ENCODE assay signal across 8 mouse cellular contexts in the genomic region with DNA sequence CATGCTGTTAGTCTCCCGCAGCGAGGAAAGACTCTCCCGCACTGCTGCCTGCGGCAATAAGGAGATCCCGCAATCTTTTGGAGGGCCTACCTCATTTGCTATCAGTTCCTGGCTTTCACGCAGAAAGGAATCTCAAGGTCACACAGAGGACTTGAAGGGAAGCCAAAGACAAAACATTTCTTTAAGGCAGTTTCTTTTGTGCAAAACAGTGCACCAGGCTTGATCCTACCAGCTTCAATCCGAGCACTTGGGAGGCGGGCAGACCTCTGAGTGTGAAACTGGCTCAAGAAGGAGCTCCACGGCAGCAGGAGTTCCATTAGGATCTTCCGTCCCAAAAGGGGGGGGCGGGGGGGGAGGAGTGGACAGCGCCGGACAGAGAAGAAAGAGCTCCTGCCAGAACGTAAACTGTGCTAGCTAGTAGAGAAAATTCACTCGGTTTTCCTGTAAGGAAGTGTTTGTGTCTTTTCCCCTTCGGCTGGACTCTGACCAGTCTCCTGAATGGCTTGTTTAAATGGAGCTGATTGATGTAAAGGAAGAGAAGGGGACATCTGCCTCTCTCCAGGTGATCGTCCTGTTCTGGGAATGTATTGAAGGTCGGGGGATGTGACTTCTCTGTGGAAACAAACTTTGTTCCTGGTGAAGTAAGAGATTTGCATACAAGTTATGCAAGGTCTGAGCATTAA. TPM values are rescaled to one million over a fixed set of nuclear protein-coding genes. Genes with fewer than 3 reads are reported as not detected.
A peak's percentile ranks its signal among the peaks of the same experiment; 100 is the strongest.
DNase-seq lines count a peak whose midpoint lies in the region; ATAC-seq lines count a peak whose summit lies in the region.

No protein-coding gene starts in this region.

- peak overlapping the region; percentile 41 for H3K4me2 ChIP-seq in liver, embryonic 13.5 days

- no peaks in the 10 kb centered on the region for H3K27me3 ChIP-seq in liver, embryonic 13.5 days

- peaks cover 36% of the 10 kb centered on the region for H3K4me1 ChIP-seq in liver, embryonic 13.5 days (replicated peaks)

- H3K9me3 ChIP-seq in liver, embryonic 13.5 days (replicated peaks): no peaks in the 10 kb centered on the region

- peak overlapping the region; percentile 52; the same call in 1 of the 2 replicates for H3K9ac ChIP-seq in liver, embryonic 13.5 days

- ATAC-seq in liver, embryonic 13.5 days (ENCODE audit: low read depth): no peak

- no peak overlapping the region for H3K4me3 ChIP-seq in liver, embryonic 13.5 days (replicated peaks)

- 33% methylated on average over 17 of the region's 18 CpGs for WGBS in liver, embryonic 13.5 days (ENCODE audit: insufficient replicate concordance)

- no peaks in the 10 kb centered on the region for H3K36me3 ChIP-seq in liver, embryonic 13.5 days

- no peak overlapping the region for H3K27ac ChIP-seq in liver, embryonic 13.5 days

- peak; percentile 12 for DNase-seq in adrenal gland, postnatal 14 days
- DNase-seq in adrenal gland, postnatal 25 days: no peak
- peak; percentile 6 for DNase-seq in thymus, postnatal 4 days
- no peak for DNase-seq in thymus, postnatal 14 days
- DNase-seq in liver, embryonic 13.5 days: no peak
- no peak for DNase-seq in layer of hippocampus, postnatal 14 days (ENCODE audit: low spot score in 2 of 2)
- no peak for DNase-seq in right cerebral cortex, postnatal 10 days (ENCODE audit: low spot score in 2 of 2)
- DNase-seq in layer of hippocampus, postnatal 25 days (ENCODE audit: extremely low spot score in 1 of 2, low spot score in 1 of 2): no peak

RNA-seq across cellular contexts. Expression of gene Hist1h2bp, which starts 3.5 kb away (rescaled TPM):
- 68.9 and 94.7 TPM in 2 replicates for total RNA-seq in adrenal gland, postnatal 14 days (2021)
- 37.8 and 38.3 TPM in 2 replicates for total RNA-seq in adrenal gland, postnatal 25 days (2021)
- 2.8 and 3.8 TPM in 2 replicates for polyA plus RNA-seq in liver, embryonic 13.5 days (2015; fragmentation: Nextera tagmentation; extraction: Ambion mirVana)
- total RNA-seq in layer of hippocampus, postnatal 14 days (2021): 10 to 100 TPM; 12.3 to 16.4 TPM
- 10 to 100 TPM in 1 of 2 experiments, 1 to 10 TPM in 1; 5.0 to 13.2 TPM for total RNA-seq in layer of hippocampus, postnatal 25 days (2021)

RNA-seq across cellular contexts. Expression of gene Hist1h2an, which starts 3.7 kb away (rescaled TPM):
- total RNA-seq in adrenal gland, postnatal 14 days (2021): 38.5 and 43.6 TPM in 2 replicates
- total RNA-seq in adrenal gland, postnatal 25 days (2021): 17.4 and 21.1 TPM in 2 replicates
- 5.8 and 15.9 TPM in 2 replicates for polyA plus RNA-seq in liver, embryonic 13.5 days (2015; fragmentation: Nextera tagmentation; extraction: Ambion mirVana)
- 1 to 10 TPM; 1.7 to 1.8 TPM for total RNA-seq in layer of hippocampus, postnatal 14 days (2021)
- total RNA-seq in layer of hippocampus, postnatal 25 days (2021): 1 to 10 TPM; 1.9 to 3.0 TPM

RNA-seq across cellular contexts. Expression of gene Hist1h3i, which starts 7.6 kb away (rescaled TPM):
- total RNA-seq in adrenal gland, postnatal 14 days (2021): 215 and 253 TPM in 2 replicates
- total RNA-seq in adrenal gland, postnatal 25 days (2021): 122 and 132 TPM in 2 replicates
- 164 and 194 TPM in 2 replicates for polyA plus RNA-seq in liver, embryonic 13.5 days (2015; fragmentation: Nextera tagmentation; extraction: Ambion mirVana)
- total RNA-seq in layer of hippocampus, postnatal 14 days (2021): 10 to 100 TPM; 59.5 to 93.2 TPM
- 10 to 100 TPM; 58.3 to 73.7 TPM for total RNA-seq in layer of hippocampus, postnatal 25 days (2021)

RNA-seq across cellular contexts. Expression of gene Hist1h1b, which starts 10.3 kb away (rescaled TPM):
- 129 and 152 TPM in 2 replicates for total RNA-seq in adrenal gland, postnatal 14 days (2021)
- 48.9 and 60.4 TPM in 2 replicates for total RNA-seq in adrenal gland, postnatal 25 days (2021)
- polyA plus RNA-seq in liver, embryonic 13.5 days (2015; fragmentation: Nextera tagmentation; extraction: Ambion mirVana): 37.3 and 37.6 TPM in 2 replicates
- 10 to 100 TPM; 10.5 to 20.6 TPM for total RNA-seq in layer of hippocampus, postnatal 14 days (2021)
- total RNA-seq in layer of hippocampus, postnatal 25 days (2021): 1 to 10 TPM; 7.3 to 9.3 TPM

RNA-seq across cellular contexts. Expression of gene Hist1h2bq, which starts 19.3 kb away (rescaled TPM):
- 128 and 131 TPM in 2 replicates for total RNA-seq in adrenal gland, postnatal 14 days (2021)
- total RNA-seq in adrenal gland, postnatal 25 days (2021): 40.4 and 87.7 TPM in 2 replicates
- 22.0 and 34.4 TPM in 2 replicates for polyA plus RNA-seq in liver, embryonic 13.5 days (2015; fragmentation: Nextera tagmentation; extraction: Ambion mirVana)
- 10 to 100 TPM; 47.8 to 64.2 TPM for total RNA-seq in layer of hippocampus, postnatal 14 days (2021)
- total RNA-seq in layer of hippocampus, postnatal 25 days (2021): 10 to 100 TPM; 42.6 to 56.9 TPM

Comparison
In these comparisons a context has a peak if more than half of its experiments do, and no peak if none do; other contexts are left out.
1. DNase-seq: peak in adrenal gland, postnatal 14 days (single experiment) and thymus, postnatal 4 days (single experiment); none in adrenal gland, postnatal 25 days (single experiment), thymus, postnatal 14 days (single experiment), liver, embryonic 13.5 days (single experiment), layer of hippocampus, postnatal 14 days (0 of 2), right cerebral cortex, postnatal 10 days (0 of 2) and layer of hippocampus, postnatal 25 days (0 of 2).